Mouse (Mus musculus): ENCODE measurements around the gene Tsga10ip.

- TF ChIP-seq GATA1 (IDR thresholded peaks at IDR 0.05; ENCODE audit: borderline replicate concordance, low read length): no peak
- no peak for TF ChIP-seq FLI1 (IDR thresholded peaks at IDR 0.05; ENCODE audit: low read length)
Measured at GRCm38 (mm10) chr19:5423561-5423960, 21.2 kb upstream of the Tsga10ip start.
